Mouse (Mus musculus): ENCODE measurements around the gene Phf21a.

- TF ChIP-seq EP300 (optimal IDR thresholded peaks at IDR 0.05): no peak
- no peak for TF ChIP-seq CTCF (IDR thresholded peaks at IDR 0.05; ENCODE audit: low read depth)
Observed at GRCm38 (mm10) chr2:92058936-92059335, 34.0 kb upstream of the Phf21a start.

Data from stomach, postnatal 0 days (tissue).